Mouse (Mus musculus): ENCODE results near the gene Zfp316.

The Zfp316 gene

GRCm38 (mm10) chr5:143220996-143221395 is 48.8 kb downstream of the Zfp316 start:
- DNase-seq, result no peak

GRCm38 (mm10) chr5:143213832-143214231 is 56.0 kb downstream of the Zfp316 start:
- DNase-seq, result no peak

- no peak for DNase-seq
Observed at GRCm38 (mm10) chr5:143205015-143205414, 64.8 kb downstream of the Zfp316 start.

Measured in lung, postnatal 10 days (tissue).